Mouse (Mus musculus): ENCODE data around the gene A630089N07Rik. TPM values are rescaled to one million over a fixed set of nuclear protein-coding genes. Genes with fewer than 3 reads are reported as not detected.

Gene A630089N07Rik
- 10 to 100 TPM in 1 of 2 experiments, 1 to 10 TPM in 1; 7.5 to 10.2 TPM for total RNA-seq (2023)

GRCm38 (mm10) chr16:98081889-98082818 lies at the start of gene A630089N07Rik:
Gene A630089N07Rik, minus strand, starts transcription at chr16:98082450.

GRCm38 (mm10) chr16:97996616-97997382 lies 85.5 kb downstream of the A630089N07Rik start, which contains the start of gene B230307C23Rik:
Gene B230307C23Rik, plus strand, starts transcription at chr16:97997315.

GRCm38 (mm10) chr16:97962151-97962948 lies 119.9 kb downstream of the A630089N07Rik start, which contains the start of the genes C2cd2 and Zbtb21:
Gene C2cd2, minus strand, starts transcription at chr16:97962598.
Gene Zbtb21, minus strand, starts transcription at chr16:97962622.

Other genes starting within 250 kb of the A630089N07Rik start
- 10 to 100 TPM; 38.3 to 43.2 TPM for gene Prdm15, start 230.6 kb downstream of the A630089N07Rik start, total RNA-seq (2023)
- 10 to 100 TPM; 14.2 to 16.7 TPM for gene C2cd2, start 119.9 kb downstream of the A630089N07Rik start, total RNA-seq (2023)
- 10 to 100 TPM; 69.4 to 88.1 TPM for gene Zbtb21, start 119.8 kb downstream of the A630089N07Rik start, total RNA-seq (2023)
- 10 to 100 TPM; 26.3 to 43.9 TPM for gene B230307C23Rik, start 85.1 kb downstream of the A630089N07Rik start, total RNA-seq (2023)

All from B cell, adult 67 days (primary cell).